Mouse (Mus musculus) macrophage (primary cell): ENCODE measurements around the gene Klhl32. TPM values are rescaled to one million over a fixed set of nuclear protein-coding genes. Genes with fewer than 3 reads are reported as not detected.

ENCODE experiments used
- H3K27ac ChIP-seq: fragments of 350-480 bp; formaldehyde crosslinking; 2 replicates; pipeline ENCODE4 v1.9.0; 2021
- H3K36me3 ChIP-seq: fragments of 350-480 bp; formaldehyde crosslinking; 2 replicates; pipeline ENCODE4 v1.9.0; 2021; ENCODE audit errors: inconsistent target
- H3K4me3 ChIP-seq: fragments of 350-480 bp; formaldehyde crosslinking; 2 replicates; pipeline ENCODE4 v1.9.0; 2021; ENCODE audit errors: inconsistent target
- H3K79me2 ChIP-seq: fragments of 350-480 bp; formaldehyde crosslinking; 2 replicates; pipeline ENCODE4 v1.9.0; 2021; ENCODE audit errors: inconsistent target
- WGBS: methylation state at CpG from one replicate; pipeline ENCODE4 v1.1.7; 2026; ENCODE audit warnings: inconsistent platforms; ENCODE audit not compliant: missing documents; 5-methylcytosine and 5-hydroxymethylcytosine counted together
- polyA plus RNA-seq: library from polyadenylated mRNA; stranded (reverse); fragments of 250-400 nt; gene quantifications from 3 replicates; pipeline ENCODE4 v1.2.4, GENCODE M21; 2018; ENCODE audit warnings: inconsistent platforms

The Klhl32 gene
- polyA plus RNA-seq, 1 experiment from 2014 or later, result not detected

- Histone ChIP-seq H3K27ac (no peak overlapping the region), H3K36me3 (no peaks in the 10 kb centered on the region), H3K79me2 (no peaks in the 10 kb centered on the region), H3K4me3 (no peak overlapping the region)
- WGBS, result 90% methylated on average over 5 of the region's 5 CpGs
These were observed 273.3 kb downstream of the Klhl32 start for GRCm38 (mm10) chr4:24577594-24577993.

- Histone ChIP-seq H3K79me2 (no peaks in the 10 kb centered on the region), H3K4me3 (no peak overlapping the region), H3K27ac (no peak overlapping the region), H3K36me3 (no peaks in the 10 kb centered on the region)
- 24% methylated on average over 6 of the region's 6 CpGs for WGBS
These were observed 276.6 kb downstream of the Klhl32 start for GRCm38 (mm10) chr4:24574276-24574675.

GRCm38 (mm10) chr4:24568989-24569556, 281.9 kb downstream of the Klhl32 start:
- no peaks in the 10 kb centered on the region for H3K79me2 ChIP-seq
- H3K4me3 ChIP-seq, result no peak overlapping the region
- H3K27ac ChIP-seq, result no peak overlapping the region
- WGBS, result 87% methylated on average over 7 of the region's 7 CpGs
- no peaks in the 10 kb centered on the region for H3K36me3 ChIP-seq

- Histone ChIP-seq H3K79me2 (no peaks in the 10 kb centered on the region), H3K27ac (no peak overlapping the region), H3K4me3 (no peak overlapping the region), H3K36me3 (no peaks in the 10 kb centered on the region)
- WGBS, result 44% methylated on average over 6 of the region's 6 CpGs
These were observed 282.9 kb downstream of the Klhl32 start for GRCm38 (mm10) chr4:24568026-24568425.

Other genes starting within 250 kb of the Klhl32 start
- gene Ndufaf4, start 47.0 kb upstream of the Klhl32 start, polyA plus RNA-seq, result 9.8 to 15.4 TPM (median 10.0 TPM) in 3 replicates
- gene Gpr63, start 115.3 kb upstream of the Klhl32 start, polyA plus RNA-seq, result not detected in 3 replicates